27 mouse cellular contexts compared by ENCODE assay signal in the genomic region with DNA sequence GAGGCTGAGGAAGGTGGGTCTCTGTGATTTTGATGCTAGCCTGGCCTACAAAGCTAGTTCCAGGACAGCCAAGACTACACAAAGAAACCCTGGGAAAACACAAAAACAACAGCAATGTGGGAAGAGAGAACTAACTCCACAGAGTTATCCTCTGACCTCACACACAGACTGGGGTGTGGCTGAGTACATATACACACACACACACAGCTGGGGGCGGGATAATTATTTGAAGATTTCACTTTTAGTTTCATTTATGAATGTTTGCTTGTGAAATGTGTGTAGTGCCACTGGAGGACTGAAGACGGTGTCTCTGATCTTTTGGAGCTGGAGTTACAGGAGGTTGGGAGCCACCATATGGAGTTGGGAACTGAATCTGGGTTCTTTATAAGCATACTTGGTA. TPM values are rescaled to one million over a fixed set of nuclear protein-coding genes. Genes with fewer than 3 reads are reported as not detected.
DNase-seq lines count a peak whose midpoint lies in the region; ATAC-seq and TF ChIP-seq lines count a peak whose summit lies in the region.
"Had no signal": no experiment of that assay in that cellular context is flagged by ENCODE, and none has a peak within 500 bp of the region (broad histone marks: within the 10 kb centered on the region; RNA-seq: fewer than 3 reads in every experiment).

No protein-coding gene starts in this region.

- H3K27me3 ChIP-seq in intestine, embryonic 16.5 days (replicated peaks; ENCODE audit: control insufficient read depth, insufficient read depth, low read length) = no peaks in the 10 kb centered on the region
- no peaks in the 10 kb centered on the region for H3K27me3 ChIP-seq in intestine, embryonic 15.5 days (replicated peaks)
- no peaks in the 10 kb centered on the region for H3K27me3 ChIP-seq in intestine, postnatal 0 days (replicated peaks; ENCODE audit: control insufficient read depth, insufficient read depth, low read length)
- no peaks in the 10 kb centered on the region for H3K27me3 ChIP-seq in stomach, postnatal 0 days (ENCODE audit: control insufficient read depth, insufficient read depth, low read length)
- H3K27me3 ChIP-seq: embryonic facial prominence, embryonic 12.5 days; hindbrain, embryonic 12.5 days; neural tube, embryonic 13.5 days had no signal

- H3K9ac ChIP-seq in intestine, embryonic 16.5 days (ENCODE audit: low read depth, low read length) = no peak overlapping the region
- H3K9ac ChIP-seq in intestine, embryonic 15.5 days = no peak overlapping the region
- H3K9ac ChIP-seq in intestine, postnatal 0 days (ENCODE audit: low read depth, low read length) = no peak overlapping the region
- no peak overlapping the region for H3K9ac ChIP-seq in stomach, postnatal 0 days (ENCODE audit: low read length)
- H3K9ac ChIP-seq: embryonic facial prominence, embryonic 12.5 days; hindbrain, embryonic 12.5 days; neural tube, embryonic 13.5 days had no signal

- H3K9me3 ChIP-seq in intestine, embryonic 16.5 days (ENCODE audit: control insufficient read depth, low read length) = no peaks in the 10 kb centered on the region
- no peaks in the 10 kb centered on the region for H3K9me3 ChIP-seq in intestine, embryonic 15.5 days
- no peaks in the 10 kb centered on the region for H3K9me3 ChIP-seq in intestine, postnatal 0 days (ENCODE audit: control insufficient read depth)
- no peaks in the 10 kb centered on the region for H3K9me3 ChIP-seq in stomach, postnatal 0 days (ENCODE audit: control insufficient read depth, low read length)
- H3K9me3 ChIP-seq: embryonic facial prominence, embryonic 12.5 days; hindbrain, embryonic 12.5 days; neural tube, embryonic 13.5 days had no signal

- H3K4me1 ChIP-seq in intestine, embryonic 16.5 days (ENCODE audit: control insufficient read depth, insufficient read depth, low read length) = no peaks in the 10 kb centered on the region
- H3K4me1 ChIP-seq in intestine, embryonic 15.5 days (replicated peaks) = no peaks in the 10 kb centered on the region
- H3K4me1 ChIP-seq in intestine, postnatal 0 days (replicated peaks; ENCODE audit: control insufficient read depth, insufficient read depth, low read length) = no peaks in the 10 kb centered on the region
- no peaks in the 10 kb centered on the region for H3K4me1 ChIP-seq in stomach, postnatal 0 days (replicated peaks; ENCODE audit: control insufficient read depth, insufficient read depth)
- H3K4me1 ChIP-seq: embryonic facial prominence, embryonic 12.5 days; hindbrain, embryonic 12.5 days; neural tube, embryonic 13.5 days had no signal

- 82% methylated on average over 2 of the region's 2 CpGs for WGBS in intestine, embryonic 16.5 days
- 85% methylated on average over 2 of the region's 2 CpGs for WGBS in intestine, embryonic 15.5 days
- WGBS in intestine, postnatal 0 days = 50% methylated on average over 2 of the region's 2 CpGs
- WGBS in stomach, postnatal 0 days = 72% methylated on average over 2 of the region's 2 CpGs

- no peak overlapping the region for H3K4me2 ChIP-seq in intestine, embryonic 16.5 days (ENCODE audit: low read depth, low read length)
- no peak overlapping the region for H3K4me2 ChIP-seq in intestine, embryonic 15.5 days (replicated peaks)
- H3K4me2 ChIP-seq in intestine, postnatal 0 days (replicated peaks; ENCODE audit: low read depth) = no peak overlapping the region
- no peak overlapping the region for H3K4me2 ChIP-seq in stomach, postnatal 0 days (replicated peaks; ENCODE audit: low read depth)
- H3K4me2 ChIP-seq: embryonic facial prominence, embryonic 12.5 days; heart, embryonic 11.5 days; hindbrain, embryonic 12.5 days; neural tube, embryonic 13.5 days had no signal

- no peak for TF ChIP-seq CTCF in intestine, postnatal 0 days (IDR thresholded peaks at IDR 0.05; ENCODE audit: low read depth)
- no peak for TF ChIP-seq CTCF in stomach, postnatal 0 days (IDR thresholded peaks at IDR 0.05; ENCODE audit: low read depth)

- DNase-seq in stomach, postnatal 0 days (ENCODE audit: low spot score) = peak; percentile 53
- no peak for DNase-seq in adrenal gland, adult (ENCODE audit: inconsistent age in 2 of 2, low spot score in 1 of 2)
- no peak for DNase-seq in kidney, adult 11 months
- DNase-seq: adrenal gland, postnatal 10 days; cerebellum, adult 9-10 months; embryo, embryonic 11 days; gastrocnemius, postnatal 25 days; heart, adult 18-20 months; heart, postnatal 36 days; kidney, adult 8-10 months; kidney, postnatal 4 days; layer of hippocampus, postnatal 36 days; left cerebral cortex, postnatal 4 days; lung, adult 2 months; lung, postnatal 14 days; right cerebral cortex, postnatal 4 days had no signal

- H3K4me3 ChIP-seq in intestine, embryonic 16.5 days (ENCODE audit: low read length) = no peak overlapping the region
- H3K4me3 ChIP-seq in intestine, embryonic 15.5 days (replicated peaks) = no peak overlapping the region
- no peak overlapping the region for H3K4me3 ChIP-seq in intestine, postnatal 0 days (ENCODE audit: low read depth, low read length)
- no peak overlapping the region for H3K4me3 ChIP-seq in stomach, postnatal 0 days (ENCODE audit: low read depth, low read length)
- H3K4me3 ChIP-seq: embryonic facial prominence, embryonic 12.5 days; hindbrain, embryonic 12.5 days; myocyte; neural tube, embryonic 13.5 days had no signal

- ATAC-seq in intestine, embryonic 16.5 days = peak; percentile 39; the same call in 1 of the 2 replicates
- ATAC-seq in intestine, embryonic 15.5 days = no peak
- ATAC-seq in CD4-positive, CD25-positive, alpha-beta regulatory T cell, adult 4 months = peak; percentile 58
- ATAC-seq in intestine, postnatal 0 days = peak; percentile 70
- ATAC-seq in stomach, postnatal 0 days (ENCODE audit: low FRiP score, low TSS enrichment) = peak; percentile 78

- H3K27ac ChIP-seq in intestine, embryonic 16.5 days (ENCODE audit: low read length) = no peak overlapping the region
- no peak overlapping the region for H3K27ac ChIP-seq in intestine, embryonic 15.5 days
- no peak overlapping the region for H3K27ac ChIP-seq in intestine, postnatal 0 days (ENCODE audit: low read depth, low read length)
- H3K27ac ChIP-seq in stomach, postnatal 0 days (replicated peaks) = no peak overlapping the region
- H3K27ac ChIP-seq: embryonic facial prominence, embryonic 12.5 days; hindbrain, embryonic 12.5 days; hindbrain, postnatal 0 days; kidney, postnatal 0 days; neural tube, embryonic 13.5 days had no signal

- TF ChIP-seq EP300 in stomach, postnatal 0 days (optimal IDR thresholded peaks at IDR 0.05) = no peak

- H3K36me3 ChIP-seq in intestine, embryonic 16.5 days (ENCODE audit: control insufficient read depth, insufficient read depth, low read length) = no peaks in the 10 kb centered on the region
- no peaks in the 10 kb centered on the region for H3K36me3 ChIP-seq in intestine, embryonic 15.5 days
- no peaks in the 10 kb centered on the region; the same call in 1 of the 2 replicates for H3K36me3 ChIP-seq in intestine, postnatal 0 days (ENCODE audit: control insufficient read depth, insufficient read depth)
- no peaks in the 10 kb centered on the region for H3K36me3 ChIP-seq in stomach, postnatal 0 days (ENCODE audit: control insufficient read depth, insufficient read depth, low read length)

RNA-seq across cellular contexts. Expression of a gene that starts 8.4 kb away (rescaled TPM):
- polyA plus RNA-seq in intestine, embryonic 16.5 days (2015; fragmentation: Nextera tagmentation; extraction: Ambion mirVana) = 34.0 and 34.7 TPM in 2 replicates
- polyA plus RNA-seq in intestine, embryonic 15.5 days (2015; fragmentation: Nextera tagmentation; extraction: Ambion mirVana) = 25.2 and 34.3 TPM in 2 replicates
- 10 to 100 TPM; 19.6 to 30.7 TPM for polyA plus RNA-seq in CD4-positive, CD25-positive, alpha-beta regulatory T cell, adult 4 months (2017; shearing (Covaris generic))
- 19.2 and 20.1 TPM in 2 replicates for polyA plus RNA-seq in intestine, postnatal 0 days (2015; fragmentation: Nextera tagmentation; extraction: Ambion mirVana)
- polyA plus RNA-seq in stomach, postnatal 0 days (2015; fragmentation: Nextera tagmentation; extraction: Ambion mirVana) = 22.5 and 25.5 TPM in 2 replicates

RNA-seq across cellular contexts. Expression of a gene that starts 8.6 kb away (rescaled TPM):
- polyA plus RNA-seq in intestine, embryonic 16.5 days (2015; fragmentation: Nextera tagmentation; extraction: Ambion mirVana) = 22.0 and 23.5 TPM in 2 replicates
- 27.3 and 29.3 TPM in 2 replicates for polyA plus RNA-seq in intestine, embryonic 15.5 days (2015; fragmentation: Nextera tagmentation; extraction: Ambion mirVana)
- polyA plus RNA-seq in CD4-positive, CD25-positive, alpha-beta regulatory T cell, adult 4 months (2017; shearing (Covaris generic)) = 1 to 10 TPM; 3.2 to 6.1 TPM
- 15.1 and 15.9 TPM in 2 replicates for polyA plus RNA-seq in intestine, postnatal 0 days (2015; fragmentation: Nextera tagmentation; extraction: Ambion mirVana)
- polyA plus RNA-seq in stomach, postnatal 0 days (2015; fragmentation: Nextera tagmentation; extraction: Ambion mirVana) = 16.5 and 18.2 TPM in 2 replicates

RNA-seq across cellular contexts. Expression of a gene that starts 14.9 kb away (rescaled TPM):
- 59.5 and 61.2 TPM in 2 replicates for polyA plus RNA-seq in intestine, embryonic 16.5 days (2015; fragmentation: Nextera tagmentation; extraction: Ambion mirVana)
- 67.0 and 68.6 TPM in 2 replicates for polyA plus RNA-seq in intestine, embryonic 15.5 days (2015; fragmentation: Nextera tagmentation; extraction: Ambion mirVana)
- 10 to 100 TPM; 22.7 to 24.1 TPM for polyA plus RNA-seq in CD4-positive, CD25-positive, alpha-beta regulatory T cell, adult 4 months (2017; shearing (Covaris generic))
- 22.1 and 24.4 TPM in 2 replicates for polyA plus RNA-seq in intestine, postnatal 0 days (2015; fragmentation: Nextera tagmentation; extraction: Ambion mirVana)
- 27.2 and 29.0 TPM in 2 replicates for polyA plus RNA-seq in stomach, postnatal 0 days (2015; fragmentation: Nextera tagmentation; extraction: Ambion mirVana)

RNA-seq across cellular contexts. Expression of a gene that starts 54.4 kb away (rescaled TPM):
- 14.3 and 15.1 TPM in 2 replicates for polyA plus RNA-seq in intestine, embryonic 16.5 days (2015; fragmentation: Nextera tagmentation; extraction: Ambion mirVana)
- polyA plus RNA-seq in intestine, embryonic 15.5 days (2015; fragmentation: Nextera tagmentation; extraction: Ambion mirVana) = 41.4 and 42.2 TPM in 2 replicates
- 10 to 100 TPM in 1 of 2 experiments, 1 to 10 TPM in 1; 7.1 to 11.4 TPM for polyA plus RNA-seq in CD4-positive, CD25-positive, alpha-beta regulatory T cell, adult 4 months (2017; shearing (Covaris generic))
- 10.0 and 11.9 TPM in 2 replicates for polyA plus RNA-seq in intestine, postnatal 0 days (2015; fragmentation: Nextera tagmentation; extraction: Ambion mirVana)
- 12.0 and 15.5 TPM in 2 replicates for polyA plus RNA-seq in stomach, postnatal 0 days (2015; fragmentation: Nextera tagmentation; extraction: Ambion mirVana)
